Mouse (Mus musculus): ENCODE results near the gene Psmd9.

GRCm38 (mm10) chr5:123159866-123160265 lies 9.3 kb upstream of the Psmd9 start:
- no peak for TF ChIP-seq POLR2A (IDR thresholded peaks at IDR 0.05; ENCODE audit: borderline replicate concordance, insufficient read depth, low read length)
- no peak for TF ChIP-seq CTCF (IDR thresholded peaks at IDR 0.05; ENCODE audit: borderline replicate concordance, insufficient read depth, low read depth, low read length)

Measured in cerebellum, adult 2 months (tissue).